Mouse (Mus musculus) heart, postnatal 0 days (tissue): ENCODE data around the gene Parm1. TPM values are rescaled to one million over a fixed set of nuclear protein-coding genes. Genes with fewer than 3 reads are reported as not detected.

Experiments used
- ATAC-seq: fragments of 200-750 bp; cut with Nextera tagmentation; 2 replicates; pipeline ENCODE4 v1.8.0; 2017; ENCODE audit warnings: low read depth, moderate number of reproducible peaks, moderate library complexity; ENCODE audit not compliant: insufficient read depth
- DNase-seq: peaks from one replicate; pipeline ENCODE4 v3.0.0-alpha.2; 2016; ENCODE audit warnings: low spot score
- H3K27ac ChIP-seq: fragments of 300-500 bp; sonication (generic); 2 replicates; pipeline ENCODE4 v1.5.1; 2014; ENCODE audit warnings: low read depth, mild to moderate bottlenecking
- H3K27me3 ChIP-seq: fragments of 300-500 bp; sonication (generic); 2 replicates; pipeline ENCODE4 v1.6.1; 2014; ENCODE audit warnings: low read length, mixed read lengths; ENCODE audit not compliant: control insufficient read depth, insufficient read depth
- H3K36me3 ChIP-seq: fragments of 300-500 bp; sonication (generic); replicated peaks from 2 replicates; pipeline ENCODE4 v1.6.1; 2014; ENCODE audit warnings: low read length, mixed read lengths; ENCODE audit not compliant: control insufficient read depth, insufficient read depth
- H3K4me1 ChIP-seq: fragments of 300-500 bp; sonication (generic); 2 replicates; pipeline ENCODE4 v1.6.1; 2014; ENCODE audit warnings: antibody characterized with exemption; ENCODE audit not compliant: control insufficient read depth, insufficient read depth
- H3K4me2 ChIP-seq: fragments of 300-500 bp; sonication (generic); 2 replicates; pipeline ENCODE4 v1.6.1; 2014; ENCODE audit warnings: low read depth, mild to moderate bottlenecking, low read length, moderate library complexity
- H3K4me3 ChIP-seq: fragments of 300-500 bp; sonication (generic); 2 replicates; pipeline ENCODE4 v1.5.1; 2014; ENCODE audit warnings: low read depth, low read length
- H3K9ac ChIP-seq: fragments of 300-500 bp; sonication (generic); replicated peaks from 2 replicates; pipeline ENCODE4 v1.6.1; 2014; ENCODE audit warnings: low read depth, low read length, mixed read lengths
- H3K9me3 ChIP-seq: fragments of 300-500 bp; sonication (generic); replicated peaks from 2 replicates; pipeline ENCODE4 v1.6.1; 2016; ENCODE audit warnings: low read length; ENCODE audit not compliant: control insufficient read depth
- CTCF ChIP-seq: IDR thresholded peaks from 2 replicates; pipeline ENCODE4 v1.5.1; 2016; ENCODE audit warnings: antibody characterized with exemption, control low read depth, low read depth
- EP300 ChIP-seq: IDR thresholded peaks from 2 replicates; pipeline ENCODE4 v1.6.1; 2016; ENCODE audit warnings: antibody characterized with exemption, low read depth
- WGBS: fragments of 180-500 bp; shearing (Covaris S2); extraction: QIAGEN DNeasy Blood & Tissue Kit; methylation state at CpG from one replicate; pipeline ENCODE4 v1.1.7; 2014; 5-methylcytosine and 5-hydroxymethylcytosine counted together
- polyA plus RNA-seq: library from polyadenylated mRNA; unstranded; fragments of >200 nt; fragmentation: Nextera tagmentation; extraction: Ambion mirVana; gene quantifications from 2 replicates; pipeline ENCODE4 v1.2.1, GENCODE M21; 2015
- total RNA-seq: library from RNA; depleted of rRNA; stranded (reverse); fragments of >200 nt; gene quantifications from 2 replicates; pipeline ENCODE4 v1.2.3, GENCODE M21; 2014; ENCODE audit warnings: low replicate concordance; rRNA removed

Parm1 gene
- total and polyA plus RNA-seq, 2 experiments from 2014 or later, result 25.9 to 39.6 TPM

GRCm38 (mm10) chr5:91654331-91655048 lies 137.1 kb downstream of the Parm1 start:
- no peak for TF ChIP-seq CTCF
- no peak for TF ChIP-seq EP300
- H3K9me3 ChIP-seq, result no peaks in the 10 kb centered on the region
- H3K27ac ChIP-seq, result no peak overlapping the region
- WGBS, result 88% methylated on average over 3 of the region's 3 CpGs
- no peaks in the 10 kb centered on the region for H3K4me1 ChIP-seq
- H3K4me2 ChIP-seq, result no peak overlapping the region
- H3K4me3 ChIP-seq, result no peak overlapping the region
- no peaks in the 10 kb centered on the region for H3K36me3 ChIP-seq
- H3K27me3 ChIP-seq, result no peaks in the 10 kb centered on the region
- H3K9ac ChIP-seq, result no peak overlapping the region
- DNase-seq (no peak), ATAC-seq (no peak)

- H3K27ac ChIP-seq, result no peak overlapping the region
- no peaks in the 10 kb centered on the region for H3K4me1 ChIP-seq
Observed at GRCm38 (mm10) chr5:91655263-91655662, 137.8 kb downstream of the Parm1 start.

GRCm38 (mm10) chr5:91662715-91663114 lies 145.3 kb downstream of the Parm1 start:
- Histone ChIP-seq H3K4me2 (no peak overlapping the region), H3K36me3 (no peaks in the 10 kb centered on the region), H3K4me1 (no peaks in the 10 kb centered on the region), H3K9me3 (no peaks in the 10 kb centered on the region), H3K9ac (no peak overlapping the region), H3K27ac (no peak overlapping the region), H3K27me3 (no peaks in the 10 kb centered on the region), H3K4me3 (no peak overlapping the region)
- ATAC-seq, result no peak
- 80% methylated on average over 1 of the region's 1 CpGs for WGBS
- TF ChIP-seq EP300 (no peak), CTCF (no peak)
- DNase-seq, result no peak

More at GRCm38 (mm10) chr5:91655263-91655662, 137.8 kb downstream of the Parm1 start:
- Histone ChIP-seq H3K9ac (no peak overlapping the region), H3K4me3 (no peak overlapping the region), H3K36me3 (no peaks in the 10 kb centered on the region), H3K27me3 (no peaks in the 10 kb centered on the region), H3K9me3 (no peaks in the 10 kb centered on the region), H3K4me2 (no peak overlapping the region)
- WGBS, result 45% methylated on average over 3 of the region's 3 CpGs
- no peak for ATAC-seq
- DNase-seq, result no peak
- no peak for TF ChIP-seq EP300
- no peak for TF ChIP-seq CTCF

GRCm38 (mm10) chr5:91667127-91667526 lies 149.7 kb downstream of the Parm1 start:
- WGBS, result 69% methylated on average over 4 of the region's 4 CpGs
- no peak for ATAC-seq
- no peaks in the 10 kb centered on the region for H3K27me3 ChIP-seq

GRCm38 (mm10) chr5:91669235-91669634 lies 151.8 kb downstream of the Parm1 start:
- Histone ChIP-seq H3K4me3 (no peak overlapping the region), H3K27me3 (no peaks in the 10 kb centered on the region), H3K9me3 (no peaks in the 10 kb centered on the region), H3K4me1 (peaks cover 2% of the 10 kb centered on the region; the same call in 1 of the 2 replicates), H3K27ac (no peak overlapping the region), H3K4me2 (no peak overlapping the region), H3K36me3 (no peaks in the 10 kb centered on the region), H3K9ac (no peak overlapping the region)
- WGBS, result 43% methylated on average over 4 of the region's 4 CpGs
- TF ChIP-seq EP300 (no peak), CTCF (no peak)
- ATAC-seq, result no peak
- no peak for DNase-seq

More at GRCm38 (mm10) chr5:91667127-91667526, 149.7 kb downstream of the Parm1 start:
- no peak overlapping the region for H3K9ac ChIP-seq
- H3K36me3 ChIP-seq, result no peaks in the 10 kb centered on the region
- H3K4me2 ChIP-seq, result no peak overlapping the region
- TF ChIP-seq EP300 (no peak), CTCF (no peak)
- peaks cover 2% of the 10 kb centered on the region; the same call in 1 of the 2 replicates for H3K4me1 ChIP-seq
- H3K4me3 ChIP-seq, result no peak overlapping the region
- no peaks in the 10 kb centered on the region for H3K9me3 ChIP-seq
- H3K27ac ChIP-seq, result no peak overlapping the region
- no peak for DNase-seq

Other genes starting within 250 kb of the Parm1 start
- 0.57 and 2.8 TPM in 2 replicates for gene Btc, start 114.6 kb upstream of the Parm1 start, total RNA-seq
- gene Btc, start 114.6 kb upstream of the Parm1 start, polyA plus RNA-seq, result 2.6 and 3.0 TPM in 2 replicates